Mouse (Mus musculus) CD4-positive helper T cell, adult 2 months (primary cell): ENCODE results near the gene Stmn3.

Experiments used
- DNase-seq: peaks from one replicate; pipeline ENCODE4 v3.0.0-alpha.2; 2012; ENCODE audit warnings: low read depth, missing footprints, low spot score

Gene Stmn3

GRCm38 (mm10) chr2:181286629-181287337 lies 27.5 kb downstream of the Stmn3 start:
- no peak for DNase-seq

- DNase-seq, result no peak
These were observed 34.3 kb downstream of the Stmn3 start for GRCm38 (mm10) chr2:181279968-181280367.

GRCm38 (mm10) chr2:181277866-181278265 lies 36.4 kb downstream of the Stmn3 start:
- DNase-seq, result no peak

DNA sequence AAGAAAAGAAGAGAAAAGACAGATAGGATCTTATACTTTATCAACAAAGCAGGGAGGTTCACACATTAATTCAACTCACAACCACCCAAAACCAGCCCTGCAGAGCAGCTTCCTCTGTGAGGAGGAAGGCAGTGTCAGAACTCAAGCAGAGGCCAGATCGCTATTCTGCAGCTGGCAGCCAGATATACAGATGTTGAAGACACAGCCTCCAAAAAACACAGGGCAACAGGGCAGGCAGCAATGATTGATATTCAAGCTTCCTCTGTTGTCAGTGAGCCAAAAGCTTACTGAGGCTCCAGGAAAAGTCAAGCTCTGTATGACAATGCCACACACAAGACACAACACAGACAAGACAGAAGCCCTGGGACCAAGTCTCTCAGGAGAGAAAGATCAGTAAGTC lies 37.5 kb downstream of the Stmn3 start:
- no peak for DNase-seq

DNA sequence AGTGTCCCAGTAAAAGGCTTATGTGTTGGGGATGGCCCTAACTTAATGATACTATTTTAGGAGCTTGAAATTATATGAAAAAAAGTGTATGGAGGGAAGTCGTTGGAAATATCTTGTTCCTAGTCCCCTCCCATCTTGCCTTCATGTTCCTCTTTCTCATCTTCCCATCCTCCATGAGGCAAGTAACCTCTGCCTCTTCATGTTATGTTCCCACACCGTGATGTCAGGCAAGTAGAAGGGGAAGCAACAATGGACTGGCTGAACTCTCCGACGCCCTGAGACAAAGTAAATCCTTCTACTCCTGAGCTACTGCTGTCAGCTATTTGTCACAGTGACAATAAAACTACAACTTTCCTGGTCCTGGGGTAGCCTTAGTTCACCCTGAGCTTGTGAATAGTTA lies 39.7 kb downstream of the Stmn3 start:
- no peak for DNase-seq

GRCm38 (mm10) chr2:181273829-181274228 lies 40.5 kb downstream of the Stmn3 start:
- no peak for DNase-seq

DNA sequence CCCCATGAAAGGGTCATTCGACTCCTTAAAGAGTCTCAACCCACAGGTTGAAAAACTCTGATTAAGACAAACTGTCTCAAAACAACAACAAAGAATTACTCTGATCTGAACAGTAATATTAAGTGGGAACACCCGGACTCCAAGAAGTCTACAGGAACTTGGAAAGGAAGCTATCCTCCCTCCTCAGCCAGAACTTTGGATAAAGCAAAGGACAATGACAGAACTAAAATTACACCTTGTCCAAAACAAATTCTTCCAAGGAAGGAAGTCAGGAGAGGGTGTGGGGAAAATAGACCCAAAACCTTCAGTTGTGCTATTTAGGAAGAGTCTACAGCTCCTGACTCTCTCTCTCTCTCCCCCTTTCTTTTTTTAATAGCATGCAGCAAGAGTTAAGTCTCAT lies 42.2 kb downstream of the Stmn3 start:
- DNase-seq, result no peak

DNA sequence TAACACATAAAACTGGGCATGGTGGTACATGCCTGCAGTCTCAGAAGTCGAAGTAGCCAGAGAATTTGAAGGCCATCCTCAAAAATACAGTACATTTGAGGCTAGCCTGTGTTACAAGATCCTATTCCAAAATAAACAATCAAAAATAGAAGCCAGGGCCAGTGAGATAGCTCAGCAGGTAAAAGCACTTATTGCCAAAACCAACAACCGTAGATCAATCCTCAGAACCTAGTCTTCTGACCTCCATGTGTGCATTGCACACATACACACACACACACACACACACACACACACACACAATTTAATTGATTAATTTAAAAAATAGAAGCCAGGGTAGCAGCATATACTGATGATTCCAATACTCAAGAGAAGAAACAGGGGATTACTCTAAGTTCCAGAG lies 47.5 kb downstream of the Stmn3 start:
- DNase-seq, result no peak
